Comparison of ENCODE assay signal across 11 mouse cellular contexts in genomic region chr5:111175410-111175809, GRCm38 (mm10).
DNase-seq lines count a peak whose midpoint lies in the region; ATAC-seq lines count a peak whose summit lies in the region.
"Had no signal": no experiment of that assay in that cellular context is flagged by ENCODE, and none has a peak within 500 bp of the region (broad histone marks: within the 10 kb centered on the region; RNA-seq: fewer than 3 reads in every experiment).

No protein-coding gene starts in this region.

- peak overlapping the region; percentile 4 for H3K9ac ChIP-seq in neural tube, embryonic 15.5 days (replicated peaks)

- H3K27ac ChIP-seq in limb, embryonic 10.5 days = 0 out of 2 replicates have a peak overlapping the region, but pooled peaks have one; percentile 27
- H3K27ac ChIP-seq in neural tube, embryonic 15.5 days (replicated peaks) = peak overlapping the region; percentile 38
- H3K27ac ChIP-seq: layer of hippocampus, adult 2 months had no signal

- ATAC-seq in neural tube, embryonic 15.5 days (ENCODE audit: low FRiP score) = no peak
- ATAC-seq in erythroid progenitor cell, adult 5-6 weeks (replicated peaks; ENCODE audit: low FRiP score, poor library complexity, severe bottlenecking) = no peak

- no peaks in the 10 kb centered on the region for H3K9me3 ChIP-seq in limb, embryonic 10.5 days (replicated peaks)
- H3K9me3 ChIP-seq in neural tube, embryonic 15.5 days (replicated peaks) = no peaks in the 10 kb centered on the region

- WGBS in limb, embryonic 10.5 days = 47% methylated on average over 12 of the region's 12 CpGs
- 30% methylated on average over 12 of the region's 12 CpGs for WGBS in neural tube, embryonic 15.5 days

- DNase-seq in cerebellum, postnatal 10 days = peak; percentile 51 to 52
- DNase-seq in cerebellum, postnatal 4 days (ENCODE audit: low spot score in 2 of 2) = no peak
- peak; percentile 28 for DNase-seq in kidney, postnatal 14 days
- no peak for DNase-seq in kidney, adult 9 months
- no peak for DNase-seq in limb, embryonic 10.5 days (ENCODE audit: low spot score)
- no peak for DNase-seq in cerebellum, adult 9-11 months
- DNase-seq: adrenal gland, postnatal 25 days; left cerebral cortex, postnatal 4 days had no signal

- peaks cover 72% of the 10 kb centered on the region for H3K4me1 ChIP-seq in limb, embryonic 10.5 days
- H3K4me1 ChIP-seq in neural tube, embryonic 15.5 days = peaks cover 67% of the 10 kb centered on the region

- H3K27me3 ChIP-seq in limb, embryonic 10.5 days (ENCODE audit: low read depth, poor library complexity, severe bottlenecking) = no peaks in the 10 kb centered on the region
- no peaks in the 10 kb centered on the region for H3K27me3 ChIP-seq in neural tube, embryonic 15.5 days (replicated peaks)

- H3K4me2 ChIP-seq in neural tube, embryonic 15.5 days = peak overlapping the region; percentile 11

- H3K36me3 ChIP-seq in limb, embryonic 10.5 days = peaks cover 5% of the 10 kb centered on the region; the same call in 1 of the 2 replicates
- no peaks in the 10 kb centered on the region for H3K36me3 ChIP-seq in neural tube, embryonic 15.5 days

- peak overlapping the region; percentile 18; the same call in 1 of the 2 replicates for H3K4me3 ChIP-seq in limb, embryonic 10.5 days
- no peak overlapping the region for H3K4me3 ChIP-seq in neural tube, embryonic 15.5 days (replicated peaks)
- H3K4me3 ChIP-seq: layer of hippocampus, adult 2 months had no signal

Comparison
In these comparisons a context has a peak if more than half of its experiments do, and no peak if none do; other contexts are left out.
1. DNase-seq: peak in cerebellum, postnatal 10 days (2 of 2) and kidney, postnatal 14 days (single experiment); none in cerebellum, postnatal 4 days (0 of 2), kidney, adult 9 months (single experiment), limb, embryonic 10.5 days (single experiment) and cerebellum, adult 9-11 months (single experiment).